Mouse (Mus musculus): ENCODE measurements at regions not wholly inside any gene's neighbourhood (a gene's known extent, or its start where the extent isn't known, plus 50 kb on each side); places are given as distances from the start of the nearest gene placed in this dataset.

DNA sequence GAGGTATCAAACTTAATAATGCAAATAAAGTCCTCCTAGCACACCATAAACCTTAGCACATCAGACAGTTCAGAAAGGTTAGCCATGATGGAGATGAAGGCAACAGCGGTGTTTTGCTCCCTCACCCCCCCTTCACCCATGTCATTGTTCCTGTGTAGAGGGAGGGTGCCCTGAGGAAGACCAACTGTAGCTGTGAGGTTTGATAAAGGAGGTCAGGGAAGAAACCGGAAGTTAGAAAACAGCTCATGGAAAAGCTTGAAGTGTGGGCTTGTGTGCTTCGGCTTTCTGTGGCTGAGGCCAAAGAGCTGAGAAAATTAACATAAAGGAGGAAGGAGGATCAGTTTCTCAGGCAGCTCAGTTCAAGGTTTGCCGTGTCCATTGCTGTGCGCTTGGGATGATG is 111.3 kb upstream of the Adra1b start:
- no peak overlapping the region for H3K4me2 ChIP-seq (ENCODE audit: low read depth)
- no peak overlapping the region for H3K4me3 ChIP-seq
- H3K79me2 ChIP-seq (ENCODE audit: control insufficient read depth, insufficient read depth): no peaks in the 10 kb centered on the region
- TF ChIP-seq CEBPB (IDR thresholded peaks at IDR 0.05; ENCODE audit: insufficient read depth, poor library complexity, severe bottlenecking) (no peak), MYOD1 (IDR thresholded peaks at IDR 0.05; ENCODE audit: control insufficient read depth in 1 of 3, insufficient read length in 2 of 3, low read depth in 2 of 3) (no peak), POLR2AphosphoS2 (IDR thresholded peaks at IDR 0.05; ENCODE audit: insufficient read length, low read depth) (no peak), TCF12 (IDR thresholded peaks at IDR 0.05; ENCODE audit: insufficient read depth, poor library complexity, severe bottlenecking) (no peak), MYOG (IDR thresholded peaks at IDR 0.05; ENCODE audit: control insufficient read depth in 1 of 3, insufficient read depth in 1 of 3, insufficient read length in 2 of 3, low read depth in 2 of 3) (no peak), TCF3 (IDR thresholded peaks at IDR 0.05; ENCODE audit: insufficient read length, low read depth) (no peak), REST (IDR thresholded peaks at IDR 0.05; ENCODE audit: insufficient read depth, insufficient read length) (no peak), USF1 (IDR thresholded peaks at IDR 0.05; ENCODE audit: low read depth) (no peak), SRF (IDR thresholded peaks at IDR 0.05; ENCODE audit: control insufficient read depth, insufficient read length, low read depth) (no peak), E2F4 (IDR thresholded peaks at IDR 0.05; ENCODE audit: insufficient read depth) (no peak), POLR2A (IDR thresholded peaks at IDR 0.05; ENCODE audit: insufficient read length, low read depth) (no peak), MAX (IDR thresholded peaks at IDR 0.05; ENCODE audit: low read depth) (no peak)
- H3ac ChIP-seq (ENCODE audit: control insufficient read depth, insufficient read length): no peak overlapping the region
- H3K36me3 ChIP-seq (ENCODE audit: control insufficient read depth, insufficient read depth): no peaks in the 10 kb centered on the region
- no peaks in the 10 kb centered on the region for H3K27me3 ChIP-seq (ENCODE audit: control insufficient read depth, insufficient read depth, insufficient read length)

DNA sequence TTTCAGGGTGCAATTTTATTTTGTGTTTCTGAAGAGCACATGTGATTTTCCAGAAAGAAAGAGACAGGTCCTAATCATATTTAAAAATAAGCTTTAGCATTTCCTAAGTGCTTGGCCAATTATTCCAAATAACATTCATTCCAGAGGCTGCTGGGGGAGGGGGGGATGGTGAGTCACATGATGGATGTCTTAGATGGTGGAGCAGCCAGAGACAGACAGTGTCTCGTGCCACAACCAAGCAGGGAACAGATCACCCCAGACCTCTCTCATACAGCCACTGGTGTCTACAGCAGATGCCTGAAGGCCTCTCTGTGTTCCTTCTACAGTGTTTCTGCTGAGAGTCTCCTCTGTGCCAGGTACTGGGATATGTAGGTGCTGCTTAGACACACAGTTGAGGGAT is 112.8 kb upstream of the Adra1b start:
- Histone ChIP-seq H3ac (ENCODE audit: control insufficient read depth, insufficient read length) (no peak overlapping the region), H3K4me3 (no peak overlapping the region), H3K4me2 (ENCODE audit: low read depth) (no peak overlapping the region), H3K27me3 (ENCODE audit: control insufficient read depth, insufficient read depth, insufficient read length) (no peaks in the 10 kb centered on the region), H3K79me2 (ENCODE audit: control insufficient read depth, insufficient read depth) (no peaks in the 10 kb centered on the region), H3K36me3 (ENCODE audit: control insufficient read depth, insufficient read depth) (no peaks in the 10 kb centered on the region)
- TF ChIP-seq USF1 (IDR thresholded peaks at IDR 0.05; ENCODE audit: low read depth) (peak; percentile 37), CEBPB (IDR thresholded peaks at IDR 0.05; ENCODE audit: insufficient read depth, poor library complexity, severe bottlenecking) (no peak)

DNA sequence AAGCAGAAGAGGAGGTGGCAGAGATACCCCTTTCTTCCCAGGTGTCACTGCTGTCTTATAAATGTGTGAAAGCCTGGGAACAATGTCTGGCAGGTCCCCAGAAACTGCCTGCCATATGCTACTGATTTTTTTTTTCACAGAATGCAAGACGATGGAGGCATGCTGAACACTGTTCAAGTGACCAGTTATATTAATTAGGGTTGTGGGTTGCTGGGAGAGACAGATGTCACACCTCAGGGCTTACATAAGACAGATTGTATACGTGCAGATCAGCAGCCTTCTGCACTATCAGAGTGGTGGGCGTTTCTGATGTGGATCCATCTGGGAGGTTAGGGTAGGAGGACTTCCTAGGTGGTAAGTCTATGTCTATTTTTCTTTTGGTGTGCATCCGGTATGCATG is 120.6 kb upstream of the Adra1b start:
- H3K27me3 ChIP-seq (ENCODE audit: control insufficient read depth, insufficient read depth, insufficient read length): no peaks in the 10 kb centered on the region
- no peak overlapping the region for H3K4me2 ChIP-seq (ENCODE audit: low read depth)
- no peaks in the 10 kb centered on the region for H3K36me3 ChIP-seq (ENCODE audit: control insufficient read depth, insufficient read depth)
- no peaks in the 10 kb centered on the region for H3K79me2 ChIP-seq (ENCODE audit: control insufficient read depth, insufficient read depth)
- TF ChIP-seq CEBPB (IDR thresholded peaks at IDR 0.05; ENCODE audit: insufficient read depth, poor library complexity, severe bottlenecking): no peak
- no peak for TF ChIP-seq REST (IDR thresholded peaks at IDR 0.05; ENCODE audit: insufficient read depth, insufficient read length)
- no peak overlapping the region for H3K4me3 ChIP-seq
- no peak overlapping the region for H3ac ChIP-seq (ENCODE audit: control insufficient read depth, insufficient read length)

DNA sequence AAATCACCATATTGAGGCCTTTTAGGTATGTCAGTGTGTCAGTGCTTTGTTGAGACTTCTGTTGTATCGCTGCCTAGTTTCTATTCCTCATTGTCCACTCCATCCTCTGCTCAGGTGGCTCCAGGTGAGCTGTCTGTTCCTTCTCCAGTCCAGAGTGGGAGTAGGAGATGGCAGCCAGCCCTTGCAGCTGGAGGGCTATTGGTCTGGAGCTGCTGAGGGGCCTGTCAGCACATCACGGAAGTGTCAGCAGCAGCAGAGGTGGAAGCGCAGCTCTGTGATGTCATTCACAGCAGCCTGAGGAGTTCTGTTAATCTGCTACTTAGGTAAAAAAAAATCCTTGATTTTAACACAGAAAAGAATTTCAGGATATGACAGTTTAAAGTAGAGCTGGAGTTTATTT is 126.0 kb upstream of the Adra1b start:
- no peaks in the 10 kb centered on the region for H3K36me3 ChIP-seq (ENCODE audit: control insufficient read depth, insufficient read depth)
- H3K4me2 ChIP-seq (ENCODE audit: low read depth): no peak overlapping the region
- no peak for TF ChIP-seq SRF (IDR thresholded peaks at IDR 0.05; ENCODE audit: control insufficient read depth, insufficient read length, low read depth)
- no peak for TF ChIP-seq MYOG (IDR thresholded peaks at IDR 0.05; ENCODE audit: control insufficient read depth in 1 of 3, insufficient read depth in 1 of 3, insufficient read length in 2 of 3, low read depth in 2 of 3)
- TF ChIP-seq USF1 (IDR thresholded peaks at IDR 0.05; ENCODE audit: low read depth): no peak
- TF ChIP-seq REST (IDR thresholded peaks at IDR 0.05; ENCODE audit: insufficient read depth, insufficient read length): no peak
- no peak for TF ChIP-seq POLR2A (IDR thresholded peaks at IDR 0.05; ENCODE audit: insufficient read length, low read depth)
- no peak for TF ChIP-seq MAX (IDR thresholded peaks at IDR 0.05; ENCODE audit: low read depth)

DNA sequence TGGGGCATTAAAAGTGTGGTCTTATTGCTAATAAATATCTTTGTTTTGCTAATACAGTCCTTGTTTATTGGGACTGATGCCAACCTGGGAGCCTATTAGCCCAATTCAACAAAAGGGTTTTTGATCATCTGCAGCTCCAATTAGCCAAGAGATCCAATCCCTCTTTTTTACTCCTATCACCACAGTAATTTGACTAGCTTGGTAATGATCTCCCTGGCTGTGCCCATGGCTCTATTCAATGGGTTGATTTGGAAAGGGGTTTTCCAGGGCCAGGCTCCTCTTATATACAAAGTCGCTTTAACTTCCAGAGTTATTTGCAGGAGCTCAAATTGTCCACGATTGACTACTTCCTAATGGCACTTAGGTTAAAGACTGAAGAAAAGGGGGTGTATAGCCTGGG is 145.1 kb upstream of the Adra1b start:
- no peaks in the 10 kb centered on the region for H3K27me3 ChIP-seq (ENCODE audit: control insufficient read depth, insufficient read depth, insufficient read length)
- H3K4me2 ChIP-seq (ENCODE audit: low read depth): no peak overlapping the region
- no peak overlapping the region for H3ac ChIP-seq (ENCODE audit: control insufficient read depth, insufficient read length)
- H3K79me2 ChIP-seq (ENCODE audit: control insufficient read depth, insufficient read depth): no peaks in the 10 kb centered on the region
- H3K4me3 ChIP-seq: no peak overlapping the region
- TF ChIP-seq SRF (IDR thresholded peaks at IDR 0.05; ENCODE audit: control insufficient read depth, insufficient read length, low read depth) (no peak), E2F4 (IDR thresholded peaks at IDR 0.05; ENCODE audit: insufficient read depth) (no peak), TCF12 (IDR thresholded peaks at IDR 0.05; ENCODE audit: insufficient read depth, poor library complexity, severe bottlenecking) (no peak), CEBPB (IDR thresholded peaks at IDR 0.05; ENCODE audit: insufficient read depth, poor library complexity, severe bottlenecking) (no peak), MYOD1 (IDR thresholded peaks at IDR 0.05; ENCODE audit: control insufficient read depth in 1 of 3, insufficient read length in 2 of 3, low read depth in 2 of 3) (no peak), USF1 (IDR thresholded peaks at IDR 0.05; ENCODE audit: low read depth) (no peak), POLR2AphosphoS2 (IDR thresholded peaks at IDR 0.05; ENCODE audit: insufficient read length, low read depth) (no peak), TCF3 (IDR thresholded peaks at IDR 0.05; ENCODE audit: insufficient read length, low read depth) (no peak), POLR2A (IDR thresholded peaks at IDR 0.05; ENCODE audit: insufficient read length, low read depth) (no peak), REST (IDR thresholded peaks at IDR 0.05; ENCODE audit: insufficient read depth, insufficient read length) (no peak), MYOG (IDR thresholded peaks at IDR 0.05; ENCODE audit: control insufficient read depth in 1 of 3, insufficient read depth in 1 of 3, insufficient read length in 2 of 3, low read depth in 2 of 3) (no peak), MAX (IDR thresholded peaks at IDR 0.05; ENCODE audit: low read depth) (no peak)
- H3K36me3 ChIP-seq (ENCODE audit: control insufficient read depth, insufficient read depth): no peaks in the 10 kb centered on the region

More for the DNA sequence above, 126.0 kb upstream of the Adra1b start:
- no peaks in the 10 kb centered on the region for H3K79me2 ChIP-seq (ENCODE audit: control insufficient read depth, insufficient read depth)
- no peaks in the 10 kb centered on the region for H3K27me3 ChIP-seq (ENCODE audit: control insufficient read depth, insufficient read depth, insufficient read length)
- no peak overlapping the region for H3ac ChIP-seq (ENCODE audit: control insufficient read depth, insufficient read length)
- no peak overlapping the region for H3K4me3 ChIP-seq
